Mouse (Mus musculus) mammary gland, adult 2 months (tissue): Measurements from ENCODE around the gene Gm3149. TPM values are rescaled to one million over a fixed set of nuclear protein-coding genes. Genes with fewer than 3 reads are reported as not detected.

Experiments used
- polyA plus RNA-seq: library from polyadenylated mRNA; depleted of rRNA; stranded (reverse); fragments of >200 nt; gene quantifications from 2 replicates; pipeline ENCODE4 v1.2.3, GENCODE M21; 2012; ENCODE audit warnings: low replicate concordance; rRNA removed

The Gm3149 gene
- polyA plus RNA-seq: not detected in 2 replicates

DNA sequence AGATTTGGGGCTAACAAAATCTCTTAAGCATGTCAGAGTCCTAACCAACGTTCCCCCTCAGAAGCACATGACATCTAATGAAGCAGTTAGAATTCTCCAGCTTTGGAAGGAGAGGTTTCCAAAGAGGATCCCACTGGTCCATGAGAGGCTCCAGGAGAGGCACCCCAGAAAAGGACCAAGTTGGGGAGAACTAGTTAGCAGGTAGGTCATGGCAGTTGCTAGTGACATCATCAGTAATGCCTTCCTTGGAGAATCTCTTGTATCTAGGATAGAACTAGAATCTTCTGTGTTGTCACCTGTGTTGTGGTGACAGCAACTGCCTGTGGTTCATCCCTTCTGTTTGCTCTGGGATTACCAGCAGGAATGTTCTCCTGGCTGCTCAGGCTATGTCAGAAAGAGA lies at the start of gene Gm3149:
Gm3149 (plus strand) TSS at position 301 of the 400 bp plus-strand sequence.

DNA sequence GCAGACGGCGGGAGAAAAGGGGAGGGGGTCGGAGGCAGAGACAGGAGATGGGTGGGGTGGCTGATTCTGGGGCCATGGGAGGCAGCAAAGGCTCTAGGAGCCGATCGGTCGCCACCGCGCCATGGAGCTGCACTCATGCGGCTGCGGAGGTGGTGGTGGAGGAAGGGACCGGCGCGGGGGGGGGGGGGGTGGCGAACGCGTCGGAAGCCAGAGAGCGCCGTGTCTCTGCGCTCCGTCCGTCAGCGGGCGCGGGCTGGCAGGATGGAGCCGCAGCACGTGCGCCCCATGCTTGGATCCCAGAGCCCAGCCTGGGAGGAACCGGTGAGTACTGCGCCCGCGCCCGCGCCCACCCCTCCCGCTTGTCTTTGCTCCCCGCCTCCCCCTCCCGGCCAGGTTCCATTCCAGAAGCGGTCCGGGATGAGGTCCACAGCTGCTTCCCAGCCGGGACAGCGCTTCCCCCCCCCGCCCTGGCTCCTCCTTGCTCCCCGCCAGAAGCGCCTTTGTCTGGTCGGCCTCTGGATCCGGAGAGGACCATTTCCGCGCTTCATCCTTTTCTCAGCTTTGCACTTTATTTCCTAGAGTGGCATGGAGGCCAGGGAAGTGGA lies 17.5 kb downstream of the Gm3149 start, which contains the start of gene 2610042L04Rik:
2610042L04Rik (plus strand) TSS at position 288 of the 605 bp plus-strand sequence.

Other genes starting within 250 kb of the Gm3149 start
- gene Gm3115, start 233.2 kb upstream of the Gm3149 start, polyA plus RNA-seq: not detected in 2 replicates
- gene Gm8108, start 206.8 kb upstream of the Gm3149 start, polyA plus RNA-seq: 0.22 TPM in 1 of 2 replicates, not detected in the other
- gene Gm3127, start 152.3 kb upstream of the Gm3149 start, polyA plus RNA-seq: not detected in 2 replicates
- gene Gm2974, start 134.7 kb upstream of the Gm3149 start, polyA plus RNA-seq: not detected in 2 replicates
- gene Gm3138, start 67.7 kb upstream of the Gm3149 start, polyA plus RNA-seq: not detected in 2 replicates
- gene 2610042L04Rik, start 17.5 kb downstream of the Gm3149 start, polyA plus RNA-seq: not detected in 2 replicates
- not detected in 2 replicates for gene Gm3159, start 80.2 kb downstream of the Gm3149 start, polyA plus RNA-seq
- 0.33 TPM in 1 of 2 replicates, not detected in the other for gene Gm3164, start 98.2 kb downstream of the Gm3149 start, polyA plus RNA-seq
- gene Gm3173, start 113.7 kb downstream of the Gm3149 start, polyA plus RNA-seq: not detected in 2 replicates
- not detected in 2 replicates for gene Gm3182, start 164.5 kb downstream of the Gm3149 start, polyA plus RNA-seq
- gene Gm3047, start 238.1 kb downstream of the Gm3149 start, polyA plus RNA-seq: not detected in 2 replicates